Mouse (Mus musculus): Measurements from ENCODE around the gene Actl11. TPM values are rescaled to one million over a fixed set of nuclear protein-coding genes. Genes with fewer than 3 reads are reported as not detected.

Actl11 gene
- polyA plus RNA-seq, 1 experiment = not detected

- Histone ChIP-seq H3K36me3 (replicated peaks; ENCODE audit: low read length) (no peaks in the 10 kb centered on the region), H3K4me3 (replicated peaks) (no peak overlapping the region), H3K4me1 (peaks cover 21% of the 10 kb centered on the region), H3K27me3 (replicated peaks) (peaks cover 76% of the 10 kb centered on the region), H3K9me3 (no peaks in the 10 kb centered on the region)
- TF ChIP-seq GATA1 (IDR thresholded peaks at IDR 0.05; ENCODE audit: borderline replicate concordance, low read length) (no peak), FLI1 (IDR thresholded peaks at IDR 0.05; ENCODE audit: low read length) (no peak)
These were observed 9.4 kb upstream of the Actl11 start for GRCm38 (mm10) chr9:107918884-107919283.

- peaks cover 22% of the 10 kb centered on the region for H3K4me1 ChIP-seq
- H3K4me3 ChIP-seq (replicated peaks) = no peak overlapping the region
- no peaks in the 10 kb centered on the region for H3K36me3 ChIP-seq (replicated peaks; ENCODE audit: low read length)
- TF ChIP-seq FLI1 (IDR thresholded peaks at IDR 0.05; ENCODE audit: low read length) (no peak), GATA1 (IDR thresholded peaks at IDR 0.05; ENCODE audit: borderline replicate concordance, low read length) (no peak)
- no peaks in the 10 kb centered on the region for H3K9me3 ChIP-seq
- peaks cover 76% of the 10 kb centered on the region for H3K27me3 ChIP-seq (replicated peaks)
These were observed 8.8 kb upstream of the Actl11 start for GRCm38 (mm10) chr9:107919441-107919840.

- TF ChIP-seq FLI1 (IDR thresholded peaks at IDR 0.05; ENCODE audit: low read length) (no peak), GATA1 (IDR thresholded peaks at IDR 0.05; ENCODE audit: borderline replicate concordance, low read length) (no peak)
- H3K4me1 ChIP-seq = peaks cover 34% of the 10 kb centered on the region
- peaks cover 62% of the 10 kb centered on the region for H3K27me3 ChIP-seq (replicated peaks)
These were observed 5.2 kb upstream of the Actl11 start for GRCm38 (mm10) chr9:107923021-107923420.

GRCm38 (mm10) chr9:107923956-107924355, 4.3 kb upstream of the Actl11 start:
- no peak for TF ChIP-seq GATA1 (IDR thresholded peaks at IDR 0.05; ENCODE audit: borderline replicate concordance, low read length)
- peaks cover 34% of the 10 kb centered on the region for H3K4me1 ChIP-seq
- peak overlapping the region; percentile 39 for H3K4me3 ChIP-seq (replicated peaks)
- H3K36me3 ChIP-seq (replicated peaks; ENCODE audit: low read length) = no peaks in the 10 kb centered on the region
- no peaks in the 10 kb centered on the region for H3K9me3 ChIP-seq
- peaks cover 62% of the 10 kb centered on the region for H3K27me3 ChIP-seq (replicated peaks)

More at GRCm38 (mm10) chr9:107923021-107923420, 5.2 kb upstream of the Actl11 start:
- H3K36me3 ChIP-seq (replicated peaks; ENCODE audit: low read length) = no peaks in the 10 kb centered on the region
- H3K4me3 ChIP-seq (replicated peaks) = no peak overlapping the region
- no peaks in the 10 kb centered on the region for H3K9me3 ChIP-seq

- TF ChIP-seq GATA1 (IDR thresholded peaks at IDR 0.05; ENCODE audit: borderline replicate concordance, low read length) = no peak
- TF ChIP-seq FLI1 (IDR thresholded peaks at IDR 0.05; ENCODE audit: low read length) = no peak
- H3K27me3 ChIP-seq (replicated peaks) = peaks cover 69% of the 10 kb centered on the region
- no peaks in the 10 kb centered on the region for H3K36me3 ChIP-seq (replicated peaks; ENCODE audit: low read length)
- H3K4me1 ChIP-seq = peaks cover 34% of the 10 kb centered on the region
- H3K4me3 ChIP-seq (replicated peaks) = no peak overlapping the region
- no peaks in the 10 kb centered on the region for H3K9me3 ChIP-seq
These were observed 3.0 kb upstream of the Actl11 start for GRCm38 (mm10) chr9:107925251-107925650.

- H3K9me3 ChIP-seq = no peaks in the 10 kb centered on the region
- no peaks in the 10 kb centered on the region for H3K36me3 ChIP-seq (replicated peaks; ENCODE audit: low read length)
- H3K4me1 ChIP-seq = peaks cover 34% of the 10 kb centered on the region
- TF ChIP-seq FLI1 (IDR thresholded peaks at IDR 0.05; ENCODE audit: low read length) = no peak
- TF ChIP-seq GATA1 (IDR thresholded peaks at IDR 0.05; ENCODE audit: borderline replicate concordance, low read length) = no peak
- no peak overlapping the region for H3K4me3 ChIP-seq (replicated peaks)
- peaks cover 75% of the 10 kb centered on the region for H3K27me3 ChIP-seq (replicated peaks)
These were observed 1.3 kb upstream of the Actl11 start for GRCm38 (mm10) chr9:107926920-107927420.

- Histone ChIP-seq H3K4me3 (replicated peaks) (no peak overlapping the region), H3K9me3 (no peaks in the 10 kb centered on the region), H3K36me3 (replicated peaks; ENCODE audit: low read length) (no peaks in the 10 kb centered on the region), H3K27me3 (replicated peaks) (peaks cover 82% of the 10 kb centered on the region), H3K4me1 (peaks cover 34% of the 10 kb centered on the region)
- TF ChIP-seq FLI1 (IDR thresholded peaks at IDR 0.05; ENCODE audit: low read length) (no peak), GATA1 (IDR thresholded peaks at IDR 0.05; ENCODE audit: borderline replicate concordance, low read length) (no peak)
These were observed 520 bp upstream of the Actl11 start for GRCm38 (mm10) chr9:107927749-107928148.

GRCm38 (mm10) chr9:107932221-107932620, 4.0 kb downstream of the Actl11 start:
- peaks cover 92% of the 10 kb centered on the region for H3K27me3 ChIP-seq (replicated peaks)
- no peak overlapping the region for H3K4me3 ChIP-seq (replicated peaks)
- no peak for TF ChIP-seq FLI1 (IDR thresholded peaks at IDR 0.05; ENCODE audit: low read length)
- TF ChIP-seq GATA1 (IDR thresholded peaks at IDR 0.05; ENCODE audit: borderline replicate concordance, low read length) = no peak
- H3K9me3 ChIP-seq = no peaks in the 10 kb centered on the region
- H3K36me3 ChIP-seq (replicated peaks; ENCODE audit: low read length) = no peaks in the 10 kb centered on the region
- peaks cover 18% of the 10 kb centered on the region for H3K4me1 ChIP-seq

- Histone ChIP-seq H3K27me3 (replicated peaks) (peaks cover 93% of the 10 kb centered on the region), H3K4me3 (replicated peaks) (peak overlapping the region; percentile 73), H3K4me1 (peaks cover 19% of the 10 kb centered on the region), H3K36me3 (replicated peaks; ENCODE audit: low read length) (no peaks in the 10 kb centered on the region), H3K9me3 (no peaks in the 10 kb centered on the region)
- no peak for TF ChIP-seq FLI1 (IDR thresholded peaks at IDR 0.05; ENCODE audit: low read length)
- TF ChIP-seq GATA1 (IDR thresholded peaks at IDR 0.05; ENCODE audit: borderline replicate concordance, low read length) = no peak
These were observed 5.9 kb downstream of the Actl11 start for GRCm38 (mm10) chr9:107934146-107934545.

- TF ChIP-seq GATA1 (IDR thresholded peaks at IDR 0.05; ENCODE audit: borderline replicate concordance, low read length) (no peak), FLI1 (IDR thresholded peaks at IDR 0.05; ENCODE audit: low read length) (no peak)
- Histone ChIP-seq H3K4me1 (peaks cover 19% of the 10 kb centered on the region), H3K4me3 (replicated peaks) (peak within 1 kb of the TSS; percentile 81), H3K36me3 (replicated peaks; ENCODE audit: low read length) (no peaks in the 10 kb centered on the region), H3K9me3 (no peaks in the 10 kb centered on the region), H3K27me3 (replicated peaks) (peaks cover 93% of the 10 kb centered on the region)
These were observed 7.1 kb downstream of the Actl11 start, which contains the start of gene Camkv for GRCm38 (mm10) chr9:107935374-107935773. Gene Camkv, plus strand, starts transcription at chr9:107935674.

Measured in megakaryocyte, embryonic 14.5 days (primary cell).